Mouse (Mus musculus): ENCODE measurements around the gene Fam111a.

Fam111a gene

DNA sequence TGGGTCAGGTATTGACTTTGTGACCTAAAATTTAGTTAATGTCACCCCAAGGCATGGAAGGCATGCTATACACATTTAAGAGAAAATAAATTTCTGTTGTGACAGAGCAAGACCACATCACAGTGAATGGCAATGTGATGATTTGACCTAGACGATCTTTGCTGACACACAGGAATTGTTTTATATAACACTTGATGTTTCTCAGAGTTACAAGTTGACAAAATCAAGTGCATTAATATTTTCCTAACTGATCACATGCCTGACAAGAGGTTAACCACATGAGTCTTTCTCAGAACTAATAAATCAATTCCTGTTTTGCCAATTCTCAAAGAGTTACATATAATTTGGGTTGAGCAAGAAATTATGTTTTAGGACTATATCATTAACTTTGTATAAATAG is 68.1 kb downstream of the Fam111a start:
- DNase-seq (ENCODE audit: low read depth, low spot score) = no peak

DNA sequence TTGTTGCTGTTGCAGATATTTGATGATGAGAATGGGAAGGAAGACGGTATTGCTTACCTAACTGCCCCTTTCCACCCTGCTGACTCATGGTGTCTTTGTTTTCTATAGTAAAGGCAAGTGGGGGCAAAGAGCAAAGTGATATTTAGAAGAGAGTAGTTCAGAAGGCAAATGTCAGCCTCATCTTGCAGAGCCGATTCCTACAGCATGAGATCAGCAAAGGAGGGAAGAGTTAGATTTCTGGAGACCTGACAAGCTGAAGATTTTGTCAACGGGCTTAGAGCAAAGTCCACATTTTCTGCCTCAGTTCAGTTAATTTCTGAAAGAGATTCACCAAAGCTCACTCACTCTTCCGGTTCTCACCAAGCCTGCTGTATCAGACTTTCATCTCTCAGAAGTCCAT is 87.6 kb downstream of the Fam111a start, which contains the start of gene Glyat:
Gene Glyat, plus strand, starts transcription at position 133 of the 400 bp plus-strand sequence.
- no peak for DNase-seq (ENCODE audit: low read depth, low spot score)

DNA sequence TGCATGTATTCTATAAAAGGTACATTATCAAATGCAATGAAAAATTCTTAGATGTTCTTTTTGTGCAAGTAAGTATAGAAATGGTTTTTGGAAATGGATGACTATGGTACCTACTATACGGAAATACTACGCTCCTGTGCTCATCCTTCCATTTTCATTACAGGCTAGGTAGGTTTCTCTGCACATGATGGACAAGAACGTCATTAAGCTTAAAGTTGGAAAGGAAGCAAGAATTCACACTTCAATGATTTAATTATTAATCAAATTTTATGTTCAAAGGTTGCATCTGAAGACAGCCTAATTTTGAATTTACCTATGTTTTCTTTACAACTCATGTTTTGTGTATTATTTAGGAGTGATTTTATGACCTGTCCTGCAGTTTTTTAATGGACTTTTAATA is 88.7 kb downstream of the Fam111a start:
- DNase-seq (ENCODE audit: low read depth, low spot score) = no peak

DNA sequence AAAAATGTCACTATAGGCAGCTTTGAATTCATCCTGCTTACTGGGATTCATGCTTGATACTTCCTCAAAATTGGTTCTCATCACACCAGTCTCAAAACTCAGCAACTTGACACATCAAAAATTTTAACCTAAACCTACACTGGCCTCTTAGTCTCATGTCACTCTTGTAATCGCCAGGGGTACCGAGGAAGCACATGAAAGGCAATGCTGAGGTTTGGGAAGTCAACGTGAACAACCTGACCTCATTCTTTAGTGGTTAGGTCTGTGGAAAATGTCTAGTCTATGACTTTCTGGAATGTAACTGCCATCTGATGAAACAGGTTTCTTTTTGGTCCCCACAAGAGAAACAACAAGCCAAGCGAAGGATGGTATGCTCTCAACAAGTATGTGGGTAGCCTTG is 89.4 kb downstream of the Fam111a start:
- DNase-seq (ENCODE audit: low read depth, low spot score) = no peak

DNA sequence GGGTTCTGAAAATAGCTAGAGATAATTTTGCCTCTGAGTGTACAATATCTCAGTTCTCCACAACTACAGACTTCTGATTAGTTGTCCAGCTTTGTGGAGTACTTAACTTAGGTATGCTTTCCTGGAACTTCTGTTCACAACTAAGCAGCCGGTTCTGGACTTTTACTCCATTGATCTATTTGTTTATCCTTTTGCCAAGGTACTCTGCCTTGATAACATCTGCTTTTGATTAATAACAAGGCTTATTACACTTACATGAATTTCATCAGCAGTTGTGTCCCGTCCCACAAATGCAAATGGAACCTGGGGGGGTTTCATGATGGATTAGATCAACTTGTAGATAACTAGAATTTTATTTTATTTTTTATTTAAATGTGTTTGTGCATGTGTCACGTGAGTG is 91.3 kb downstream of the Fam111a start:
- DNase-seq (ENCODE audit: low read depth, low spot score) = no peak

DNA sequence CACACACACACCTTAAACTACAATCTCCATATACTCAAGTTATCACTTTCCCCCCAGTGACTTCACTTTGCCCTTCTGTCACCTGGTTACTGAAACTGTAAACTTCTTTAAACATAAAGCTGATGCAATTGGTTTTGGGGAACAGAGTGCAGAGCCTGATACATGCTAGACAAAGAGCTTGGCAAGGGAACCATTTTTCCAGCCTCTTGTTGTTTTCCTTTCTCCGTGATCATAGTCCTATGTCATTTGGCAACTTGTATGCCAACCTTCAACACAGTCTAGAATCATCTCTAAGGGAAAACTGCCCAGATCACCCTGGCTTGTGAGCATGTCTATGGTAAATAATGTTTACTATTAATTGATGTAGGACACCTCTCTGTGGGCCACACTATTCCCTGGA is 92.5 kb downstream of the Fam111a start:
- no peak for DNase-seq (ENCODE audit: low read depth, low spot score)
